Mouse (Mus musculus): ENCODE data around the gene Nphs1.

DNA sequence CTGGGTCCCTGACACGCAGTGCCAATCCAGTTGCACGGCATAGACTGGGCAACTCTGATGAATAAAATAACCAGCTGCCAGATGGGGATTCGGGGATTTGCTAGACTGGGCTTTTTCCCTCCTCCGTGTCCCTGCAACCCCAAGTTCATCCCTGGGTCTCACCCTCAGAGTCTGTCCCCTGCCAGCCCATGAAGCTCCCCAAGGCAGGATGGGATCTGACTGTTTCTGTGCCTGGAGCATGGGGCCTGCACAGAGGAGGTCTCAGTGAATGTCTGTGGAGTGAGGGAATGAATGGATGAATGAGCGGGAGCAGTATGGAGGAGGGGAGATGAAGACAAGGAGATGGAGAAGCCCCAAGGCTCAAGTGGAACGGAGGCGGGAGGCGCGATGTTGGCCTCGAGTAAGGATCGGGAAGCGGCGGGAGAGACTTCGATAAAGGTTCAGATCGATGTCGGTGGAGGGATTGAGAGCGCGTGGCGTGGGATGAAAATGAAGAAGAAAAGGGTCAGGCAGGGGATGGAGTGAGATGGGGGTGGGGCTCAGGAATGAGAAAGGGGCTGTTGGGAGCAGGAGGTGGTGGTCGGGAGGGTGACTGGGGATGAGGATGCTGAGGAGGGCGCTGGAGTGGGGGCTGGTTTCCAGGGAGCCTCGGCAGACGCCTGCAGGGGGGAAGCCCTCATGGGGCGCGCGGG lies 76.0 kb downstream of the Nphs1 start:
- no peak for TF ChIP-seq CTCF (IDR thresholded peaks at IDR 0.05; ENCODE audit: borderline replicate concordance, insufficient read depth, low read length)
- TF ChIP-seq POLR2A (IDR thresholded peaks at IDR 0.05; ENCODE audit: low read depth, low read length) = no peak

Measured in embryonic fibroblast, embryonic 13.5 days (primary cell).